Mouse (Mus musculus): ENCODE data around the gene Yipf4. TPM values are rescaled to one million over a fixed set of nuclear protein-coding genes. Genes with fewer than 3 reads are reported as not detected.
"Not testable (repeated sequence)": the region's sequence is repeated elsewhere in the genome, so short reads cannot be mapped to it uniquely, and the experiment has no call there.

The Yipf4 gene
- polyA plus RNA-seq (2015; fragmentation: Nextera tagmentation; extraction: Ambion mirVana): 48.7 and 50.9 TPM in 2 replicates

DNA sequence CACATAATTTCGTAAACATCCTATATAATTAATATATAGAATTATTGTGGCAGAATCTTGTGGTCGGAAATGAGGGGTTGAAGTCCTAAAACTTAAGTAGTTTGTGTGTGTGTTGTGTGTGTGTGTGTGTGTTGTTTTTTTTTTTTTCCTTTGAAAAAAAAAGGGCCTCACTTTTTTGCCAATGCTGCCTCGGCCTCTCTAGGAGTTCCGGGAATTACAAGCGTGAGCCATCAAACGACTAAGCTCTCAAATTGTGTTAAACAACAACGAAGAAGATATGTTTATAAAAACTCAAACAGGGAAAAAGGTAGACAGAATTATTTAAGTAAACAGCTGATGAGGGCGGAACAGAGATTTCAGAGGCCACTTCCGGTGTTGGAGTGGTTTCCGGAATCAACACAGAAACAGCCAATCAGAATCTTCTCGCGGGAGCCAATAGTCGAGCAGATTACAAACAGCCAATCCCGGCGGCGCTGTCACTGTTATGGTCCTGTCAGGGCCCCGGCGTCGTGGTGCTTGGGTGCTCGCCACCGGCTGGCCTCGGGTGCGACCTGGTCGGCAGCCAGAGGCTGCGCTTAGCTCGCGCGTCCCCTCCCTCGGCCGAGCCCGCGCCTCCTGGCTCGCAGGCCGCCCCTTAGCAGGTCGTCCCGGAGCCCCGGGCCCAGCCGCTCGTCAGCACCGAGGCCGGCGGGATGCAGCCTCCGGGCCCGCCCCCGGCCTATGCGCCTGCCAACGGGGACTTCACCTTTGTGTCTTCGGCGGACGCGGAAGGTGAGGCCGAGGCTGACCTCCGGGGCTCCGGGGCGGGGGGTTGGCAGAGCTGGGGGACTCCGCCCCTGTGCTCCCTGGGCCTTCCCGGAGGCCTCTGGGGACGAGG is at the start of gene Yipf4:
Yipf4 (plus strand) TSS at position 470 of the 877 bp plus-strand sequence.
- no peaks in the 10 kb centered on the region for H3K9me3 ChIP-seq
- H3K4me3 ChIP-seq: peak within 1 kb of the TSS; percentile 99
- H3K36me3 ChIP-seq: peaks cover 27% of the 10 kb centered on the region
- peaks cover 10% of the 10 kb centered on the region for H3K4me1 ChIP-seq
- peak within 1 kb of the TSS; percentile 68 for H3K4me2 ChIP-seq
- 4% methylated on average over 58 of the region's 58 CpGs for WGBS
- ATAC-seq (ENCODE audit: extremely low read depth, insufficient number of reproducible peaks, low FRiP score, low TSS enrichment): peak; percentile 98
- H3K27me3 ChIP-seq (replicated peaks): peaks cover 6% of the 10 kb centered on the region
- peak within 1 kb of the TSS; percentile 97 for H3K9ac ChIP-seq
- H3K27ac ChIP-seq (replicated peaks): peak within 1 kb of the TSS; percentile 93

DNA sequence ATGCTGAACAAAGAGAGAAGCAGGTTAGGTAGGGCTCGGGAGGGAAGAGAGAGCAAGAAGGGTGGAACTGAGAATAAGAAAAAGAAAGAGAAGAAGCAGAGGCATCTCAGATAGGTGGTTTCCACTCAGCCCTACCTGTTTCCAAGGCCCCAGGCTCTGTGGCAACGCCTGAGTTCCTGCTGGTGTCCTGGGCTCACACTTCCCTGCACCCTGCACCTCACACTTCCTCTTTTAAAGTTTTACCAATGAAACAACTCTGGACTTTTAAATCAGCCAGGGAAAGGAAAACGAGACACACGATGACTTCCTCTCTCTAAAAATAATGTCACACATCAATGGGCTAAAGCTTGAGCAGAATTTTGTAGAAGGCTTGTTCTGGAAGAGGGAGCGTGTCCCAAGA is 48.8 kb upstream of the Yipf4 start:
- Histone ChIP-seq H3K36me3 (no peaks in the 10 kb centered on the region), H3K9ac (no peak overlapping the region), H3K4me1 (no peaks in the 10 kb centered on the region), H3K4me2 (no peak overlapping the region), H3K4me3 (no peak overlapping the region), H3K9me3 (no peaks in the 10 kb centered on the region), H3K27me3 (replicated peaks) (no peaks in the 10 kb centered on the region), H3K27ac (replicated peaks) (no peak overlapping the region)
- no peak for ATAC-seq (ENCODE audit: extremely low read depth, insufficient number of reproducible peaks, low FRiP score, low TSS enrichment)
- 63% methylated on average over 5 of the region's 5 CpGs for WGBS

DNA sequence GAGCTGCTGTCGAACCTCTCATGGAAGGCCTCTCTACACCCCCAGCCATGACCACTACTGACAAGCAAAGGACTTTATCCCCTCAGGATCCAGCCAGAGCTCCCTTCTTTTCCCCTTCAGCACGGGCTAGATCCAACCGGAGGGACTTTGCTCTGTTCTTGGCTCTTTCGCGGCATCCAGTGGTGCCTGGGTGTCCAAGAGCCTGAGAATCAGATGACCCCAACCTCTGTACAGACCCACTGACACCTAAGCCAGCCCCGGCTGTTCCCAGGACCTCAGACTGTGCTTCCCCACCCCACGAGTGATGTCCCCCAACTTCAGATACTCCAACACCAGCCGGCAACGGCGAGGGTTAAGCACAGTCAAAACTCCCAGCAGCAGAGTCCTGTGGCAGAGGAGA is 39.5 kb upstream of the Yipf4 start:
- Histone ChIP-seq H3K9me3 (no peaks in the 10 kb centered on the region), H3K4me3 (no peak overlapping the region), H3K9ac (no peak overlapping the region), H3K4me2 (no peak overlapping the region), H3K4me1 (no peaks in the 10 kb centered on the region), H3K27me3 (replicated peaks) (no peaks in the 10 kb centered on the region), H3K27ac (replicated peaks) (no peak overlapping the region), H3K36me3 (no peaks in the 10 kb centered on the region)
- WGBS: 82% methylated on average over 10 of the region's 10 CpGs
- no peak for ATAC-seq (ENCODE audit: extremely low read depth, insufficient number of reproducible peaks, low FRiP score, low TSS enrichment)

DNA sequence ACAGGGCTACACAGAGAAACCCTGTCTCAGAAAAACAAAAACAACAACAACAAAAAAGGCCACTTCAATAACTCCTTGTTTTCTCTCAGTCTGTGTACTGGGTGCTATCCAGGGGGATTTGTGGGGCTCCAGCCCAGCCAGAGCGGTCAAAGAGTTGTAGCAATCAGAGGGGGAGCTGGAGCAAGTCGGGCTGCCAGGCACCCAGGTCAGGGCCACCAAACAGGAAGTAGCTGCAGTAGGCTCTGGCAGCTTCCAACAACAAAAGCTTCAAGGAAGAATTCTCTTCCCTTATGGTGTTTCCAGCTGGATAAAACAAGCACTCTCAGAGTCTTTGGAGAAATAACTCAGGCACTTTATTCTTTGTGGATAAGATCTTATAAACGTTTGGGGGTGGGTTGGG is 35.4 kb upstream of the Yipf4 start:
- 58% methylated on average over 3 of the region's 3 CpGs for WGBS
- no peaks in the 10 kb centered on the region for H3K4me1 ChIP-seq

DNA sequence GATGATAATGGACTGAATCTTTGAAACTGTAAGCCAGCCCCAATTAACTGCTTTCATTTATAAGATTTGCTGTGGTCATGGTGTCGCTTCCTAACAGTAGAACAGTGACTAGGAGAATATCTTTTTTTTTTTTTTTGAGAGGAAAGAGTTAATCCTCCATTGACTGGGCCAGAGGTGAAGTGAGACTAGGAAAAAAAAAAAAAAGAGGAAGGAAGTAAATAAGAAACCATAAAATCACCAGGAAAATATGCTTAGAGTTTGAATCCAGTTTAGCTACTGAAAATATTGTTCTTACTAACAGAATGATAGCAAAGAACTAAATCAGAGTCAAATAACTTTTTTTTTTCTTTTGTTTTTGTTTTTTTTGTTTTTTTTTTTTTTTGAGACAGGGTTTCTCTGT is 34.6 kb upstream of the Yipf4 start:
- 76% methylated on average over 1 of the region's 1 CpGs for WGBS
- H3K9me3 ChIP-seq: no peaks in the 10 kb centered on the region
- no peaks in the 10 kb centered on the region for H3K4me1 ChIP-seq
- no peaks in the 10 kb centered on the region for H3K36me3 ChIP-seq
- ATAC-seq (ENCODE audit: extremely low read depth, insufficient number of reproducible peaks, low FRiP score, low TSS enrichment): no peak
- H3K27me3 ChIP-seq (replicated peaks): no peaks in the 10 kb centered on the region
- no peak overlapping the region for H3K27ac ChIP-seq (replicated peaks)
- no peak overlapping the region for H3K4me3 ChIP-seq
- no peak overlapping the region for H3K9ac ChIP-seq
- no peak overlapping the region for H3K4me2 ChIP-seq

More for the DNA sequence above, 35.4 kb upstream of the Yipf4 start:
- Histone ChIP-seq H3K9ac (no peak overlapping the region), H3K36me3 (no peaks in the 10 kb centered on the region), H3K4me2 (no peak overlapping the region), H3K4me3 (no peak overlapping the region), H3K27ac (replicated peaks) (no peak overlapping the region), H3K9me3 (no peaks in the 10 kb centered on the region), H3K27me3 (replicated peaks) (no peaks in the 10 kb centered on the region)
- ATAC-seq (ENCODE audit: extremely low read depth, insufficient number of reproducible peaks, low FRiP score, low TSS enrichment): no peak

DNA sequence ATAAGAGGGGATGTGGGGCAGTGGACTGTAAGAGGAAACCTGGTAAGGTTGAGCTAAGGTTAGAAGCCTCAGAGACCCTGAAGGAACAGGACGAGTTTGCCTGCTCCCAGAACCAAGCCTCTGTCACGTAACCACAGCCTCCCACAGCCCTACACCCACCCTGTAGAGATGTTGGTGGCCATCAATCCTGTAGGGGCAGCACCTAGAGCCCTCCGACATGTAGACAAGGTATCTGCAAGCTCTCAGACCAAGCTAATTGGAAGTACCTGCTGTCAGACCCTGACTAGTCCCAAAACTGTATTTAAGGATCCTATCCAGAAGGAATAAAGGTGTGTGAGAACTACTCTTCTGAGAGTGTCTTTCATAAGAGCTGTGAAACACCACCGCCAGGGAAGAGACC is 33.9 kb upstream of the Yipf4 start:
- H3K9me3 ChIP-seq: no peaks in the 10 kb centered on the region
- H3K27me3 ChIP-seq (replicated peaks): no peaks in the 10 kb centered on the region
- no peak overlapping the region for H3K4me3 ChIP-seq
- no peak for ATAC-seq (ENCODE audit: extremely low read depth, insufficient number of reproducible peaks, low FRiP score, low TSS enrichment)
- H3K27ac ChIP-seq (replicated peaks): no peak overlapping the region
- no peak overlapping the region for H3K4me2 ChIP-seq
- WGBS: 87% methylated on average over 4 of the region's 4 CpGs
- H3K9ac ChIP-seq: no peak overlapping the region
- H3K4me1 ChIP-seq: no peaks in the 10 kb centered on the region
- no peaks in the 10 kb centered on the region for H3K36me3 ChIP-seq

DNA sequence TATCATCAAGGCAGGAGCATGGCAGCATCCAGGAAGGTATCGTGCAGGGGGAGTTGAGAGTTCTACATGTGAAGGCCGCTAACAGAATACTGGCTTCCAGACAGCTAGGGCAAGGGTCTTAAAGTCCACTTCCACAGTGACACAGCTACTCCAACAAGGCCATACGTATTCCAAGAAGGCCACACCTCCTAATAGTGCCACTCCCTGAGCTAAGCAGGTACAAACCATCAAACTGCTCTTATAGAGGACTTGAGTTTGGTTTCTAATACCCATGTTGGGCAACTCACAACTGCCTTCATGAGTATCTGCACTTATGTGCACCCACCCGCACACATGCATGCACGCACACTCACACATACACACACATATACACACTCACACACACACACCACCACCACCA is 32.5 kb upstream of the Yipf4 start:
- Histone ChIP-seq H3K9ac (no peak overlapping the region), H3K27ac (replicated peaks) (no peak overlapping the region), H3K9me3 (no peaks in the 10 kb centered on the region), H3K27me3 (replicated peaks) (no peaks in the 10 kb centered on the region), H3K4me1 (no peaks in the 10 kb centered on the region), H3K36me3 (no peaks in the 10 kb centered on the region), H3K4me3 (no peak overlapping the region), H3K4me2 (no peak overlapping the region)
- 83% methylated on average over 5 of the region's 5 CpGs for WGBS
- ATAC-seq (ENCODE audit: extremely low read depth, insufficient number of reproducible peaks, low FRiP score, low TSS enrichment): no peak

DNA sequence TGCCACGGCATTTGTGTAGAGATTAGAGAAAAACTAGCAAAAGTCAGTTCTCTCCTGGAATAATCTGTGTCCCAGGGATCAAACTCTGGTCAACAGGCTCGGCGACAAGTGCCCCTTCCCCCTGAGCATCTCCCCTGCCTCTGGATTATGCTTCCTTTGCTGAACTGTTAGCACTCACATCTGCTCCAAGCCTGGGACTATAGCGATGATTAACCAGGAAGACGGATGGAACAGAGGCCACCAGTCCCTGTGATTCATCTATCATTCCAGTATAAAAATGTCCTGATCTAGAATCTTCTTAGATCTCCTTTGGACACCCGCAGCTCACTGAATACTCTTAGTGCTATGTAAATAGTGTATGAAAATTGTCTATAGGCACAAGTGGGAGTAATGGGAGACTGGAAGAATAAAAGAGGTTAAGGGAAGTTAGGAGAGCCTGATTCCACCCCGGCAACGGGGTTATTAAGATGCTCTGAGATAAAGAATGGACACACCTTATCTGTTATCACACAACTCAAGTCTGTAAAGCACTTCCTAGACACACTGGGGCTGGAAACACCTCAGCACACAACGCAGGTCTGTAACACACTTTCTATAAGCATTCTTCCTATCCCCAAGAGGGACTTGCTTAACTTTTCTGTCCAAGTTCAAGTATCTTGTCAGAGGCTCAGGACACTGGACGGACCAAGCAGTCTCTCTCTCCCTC is 31.2 kb upstream of the Yipf4 start:
- Histone ChIP-seq H3K9ac (no peak overlapping the region), H3K36me3 (no peaks in the 10 kb centered on the region), H3K4me1 (no peaks in the 10 kb centered on the region), H3K4me3 (no peak overlapping the region), H3K27me3 (replicated peaks) (no peaks in the 10 kb centered on the region), H3K4me2 (no peak overlapping the region), H3K27ac (replicated peaks) (no peak overlapping the region), H3K9me3 (no peaks in the 10 kb centered on the region)
- 59% methylated on average over 10 of the region's 10 CpGs for WGBS
- ATAC-seq (ENCODE audit: extremely low read depth, insufficient number of reproducible peaks, low FRiP score, low TSS enrichment): no peak

DNA sequence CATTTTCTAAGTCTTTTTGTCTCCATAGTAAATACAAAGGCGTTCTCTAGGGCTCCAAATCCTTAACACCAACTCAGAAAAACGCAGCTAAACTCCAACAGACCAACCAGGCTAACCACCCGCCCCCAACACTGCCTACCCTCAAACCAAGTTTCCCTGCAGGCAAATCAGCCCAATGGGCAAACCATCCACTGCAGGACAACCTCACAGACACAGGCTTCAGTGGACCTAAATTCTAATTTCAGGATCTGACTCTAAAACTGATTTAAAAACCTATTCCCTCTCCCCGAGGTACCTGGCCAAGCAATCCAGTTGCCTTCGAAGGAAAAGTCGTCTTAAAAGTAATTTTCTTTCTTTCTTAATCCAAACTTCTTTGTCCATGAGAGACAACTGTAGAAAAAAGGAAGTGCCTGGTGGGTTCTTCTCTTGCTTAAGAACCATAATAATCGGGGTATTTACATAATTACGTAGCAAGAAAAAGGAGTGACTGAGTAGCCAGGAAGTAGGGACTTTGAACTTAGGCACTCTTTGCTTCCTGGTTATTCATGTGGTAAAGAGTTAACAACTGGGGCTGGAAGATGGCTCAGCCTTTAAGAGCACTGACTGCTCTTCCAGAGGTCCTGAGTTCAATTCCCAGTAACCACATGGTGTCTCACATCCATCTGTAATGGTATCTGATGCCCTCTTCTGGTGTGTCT is 30.4 kb upstream of the Yipf4 start, which contains the start of gene Nlrc4:
Nlrc4 (minus strand) TSS at position 432 of the 698 bp plus-strand sequence.
- no peak within 1 kb of the TSS for H3K4me3 ChIP-seq
- no peak within 1 kb of the TSS for H3K27ac ChIP-seq (replicated peaks)
- H3K4me2 ChIP-seq: no peak within 1 kb of the TSS
- ATAC-seq (ENCODE audit: extremely low read depth, insufficient number of reproducible peaks, low FRiP score, low TSS enrichment): no peak
- no peaks in the 10 kb centered on the region for H3K27me3 ChIP-seq (replicated peaks)
- no peaks in the 10 kb centered on the region for H3K4me1 ChIP-seq
- no peaks in the 10 kb centered on the region for H3K9me3 ChIP-seq
- no peak within 1 kb of the TSS for H3K9ac ChIP-seq
- 54% methylated on average over 8 of the region's 8 CpGs for whole genome bisulfite sequencing
- no peaks in the 10 kb centered on the region for H3K36me3 ChIP-seq

DNA sequence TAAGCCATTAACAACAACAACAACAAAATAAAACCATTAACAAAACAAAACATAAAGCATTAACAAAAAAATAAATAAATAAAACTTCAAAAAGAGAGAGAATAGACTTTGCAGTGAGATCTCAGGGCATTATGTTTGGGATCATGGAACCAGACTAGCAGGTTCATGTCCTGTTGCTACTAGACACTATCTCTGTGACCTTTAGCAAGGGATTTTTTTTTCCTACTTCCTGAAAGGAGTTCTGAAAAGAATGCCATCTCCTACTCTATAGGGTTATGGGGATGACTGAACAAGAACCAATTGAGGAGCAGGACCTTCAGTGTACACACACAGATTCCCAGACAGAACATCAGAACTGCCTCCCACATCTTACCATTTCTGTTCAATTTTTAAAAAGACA is 25.8 kb upstream of the Yipf4 start:
- Histone ChIP-seq H3K9ac (no peak overlapping the region), H3K36me3 (no peaks in the 10 kb centered on the region), H3K9me3 (no peaks in the 10 kb centered on the region), H3K27me3 (replicated peaks) (no peaks in the 10 kb centered on the region), H3K4me3 (no peak overlapping the region), H3K27ac (replicated peaks) (no peak overlapping the region), H3K4me2 (no peak overlapping the region), H3K4me1 (no peaks in the 10 kb centered on the region)
- ATAC-seq (ENCODE audit: extremely low read depth, insufficient number of reproducible peaks, low FRiP score, low TSS enrichment): no peak

DNA sequence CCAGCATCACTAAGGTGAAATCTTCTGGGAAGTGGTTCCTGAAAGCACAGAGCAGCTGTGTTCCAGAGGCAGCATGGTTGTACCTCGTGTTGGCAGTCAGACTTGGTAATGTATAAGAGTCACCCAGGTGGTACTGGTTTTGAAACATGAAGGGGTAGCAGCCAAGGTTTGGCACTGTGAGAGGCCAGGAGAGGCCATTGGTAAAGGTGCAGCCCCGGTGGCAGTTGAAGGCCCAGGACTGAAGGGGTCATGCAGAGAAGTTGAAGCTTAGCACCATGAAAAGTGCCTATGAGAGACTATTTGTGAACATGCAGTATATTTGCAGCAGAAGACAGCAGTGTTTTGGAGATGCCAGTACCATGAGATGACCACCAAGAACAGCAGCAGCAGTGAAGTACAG is 21.3 kb upstream of the Yipf4 start:
- not testable (repeated sequence) for H3K36me3 ChIP-seq; H3K4me1 ChIP-seq; H3K27ac ChIP-seq (replicated peaks); ATAC-seq (ENCODE audit: extremely low read depth, insufficient number of reproducible peaks, low FRiP score, low TSS enrichment); H3K9me3 ChIP-seq; H3K4me2 ChIP-seq; H3K27me3 ChIP-seq (replicated peaks); H3K4me3 ChIP-seq; H3K9ac ChIP-seq
- 74% methylated on average over 2 of the region's 2 CpGs for WGBS

Measured in heart, embryonic 13.5 days (tissue).